Mouse (Mus musculus) brain, embryonic 14.5 days (tissue): Measurements from ENCODE around the gene Gimap4.

Experiments
- CTCF ChIP-seq: fragments of 200-500 bp; IDR thresholded peaks from 2 replicates; pipeline ENCODE4 v1.5.1; 2012; ENCODE audit warnings: inconsistent platforms, mild to moderate bottlenecking, moderate library complexity, borderline replicate concordance; ENCODE audit not compliant: insufficient read depth, insufficient read length; ENCODE audit errors: extremely low read depth
- POLR2A ChIP-seq: fragments of 200-500 bp; IDR thresholded peaks from 2 replicates; pipeline ENCODE4 v1.6.1; 2012; ENCODE audit warnings: mild to moderate bottlenecking, inconsistent platforms, borderline replicate concordance; ENCODE audit not compliant: poor library complexity, insufficient read depth, insufficient read length, severe bottlenecking; ENCODE audit errors: extremely low read depth

- no peak for TF ChIP-seq POLR2A
- no peak for TF ChIP-seq CTCF
Measured at GRCm38 (mm10) chr6:48675400-48675930, 8.9 kb upstream of the Gimap4 start.
